Mouse (Mus musculus): ENCODE results near the gene Dusp19. TPM values are rescaled to one million over a fixed set of nuclear protein-coding genes. Genes with fewer than 3 reads are reported as not detected.

Gene Dusp19
- polyA plus RNA-seq, 1 experiment: 20.1 TPM

GRCm38 (mm10) chr2:80618991-80619390, 2.1 kb downstream of the Dusp19 start:
- Histone ChIP-seq H3K36me3 (ENCODE audit: control insufficient read depth, insufficient read depth, low read length, poor library complexity, severe bottlenecking) (no peaks in the 10 kb centered on the region), H3K4me1 (ENCODE audit: control insufficient read depth, insufficient read depth, low read length) (no peaks in the 10 kb centered on the region), H3K4me3 (ENCODE audit: low read depth, low read length) (no peak overlapping the region), H3K9ac (ENCODE audit: low read depth, poor library complexity, severe bottlenecking) (no peak overlapping the region), H3K27me3 (ENCODE audit: control insufficient read depth, insufficient read depth, low read length, poor library complexity, severe bottlenecking) (no peaks in the 10 kb centered on the region), H3K9me3 (replicated peaks; ENCODE audit: control insufficient read depth, insufficient read depth, low read length, poor library complexity, severe bottlenecking) (no peaks in the 10 kb centered on the region), H3K27ac (ENCODE audit: insufficient read depth, low read length) (no peak overlapping the region)
- no peak for TF ChIP-seq EP300 (IDR thresholded peaks at IDR 0.05; ENCODE audit: insufficient read depth, low read depth, low read length)
- TF ChIP-seq CTCF (IDR thresholded peaks at IDR 0.05; ENCODE audit: low read depth, low read length): no peak
- TF ChIP-seq POLR2A (IDR thresholded peaks at IDR 0.05; ENCODE audit: insufficient read depth, low read length): no peak

DNA sequence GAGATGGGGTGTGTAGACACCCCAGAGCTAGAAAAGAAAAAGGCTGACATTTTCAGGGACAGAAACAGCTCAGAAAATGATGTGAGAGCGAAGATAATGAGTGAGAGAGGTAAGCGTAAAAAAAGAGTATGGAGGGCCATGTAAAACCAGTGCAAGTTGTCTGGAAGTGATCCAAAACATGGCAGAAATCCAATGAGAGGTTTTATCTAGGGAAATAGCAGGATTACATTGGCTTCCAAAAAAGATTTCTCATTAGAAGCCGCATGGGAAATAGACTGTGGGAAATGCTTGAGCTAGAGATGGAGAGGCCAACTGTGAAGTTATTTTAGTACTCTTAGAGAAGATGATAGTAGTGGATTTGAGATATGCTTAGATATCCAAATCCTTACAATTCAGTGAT, 5.1 kb downstream of the Dusp19 start:
- H3K27ac ChIP-seq (ENCODE audit: insufficient read depth, low read length): no peak overlapping the region
- no peak for TF ChIP-seq POLR2A (IDR thresholded peaks at IDR 0.05; ENCODE audit: insufficient read depth, low read length)
- no peak for TF ChIP-seq CTCF (IDR thresholded peaks at IDR 0.05; ENCODE audit: low read depth, low read length)
- TF ChIP-seq EP300 (IDR thresholded peaks at IDR 0.05; ENCODE audit: insufficient read depth, low read depth, low read length): no peak

DNA sequence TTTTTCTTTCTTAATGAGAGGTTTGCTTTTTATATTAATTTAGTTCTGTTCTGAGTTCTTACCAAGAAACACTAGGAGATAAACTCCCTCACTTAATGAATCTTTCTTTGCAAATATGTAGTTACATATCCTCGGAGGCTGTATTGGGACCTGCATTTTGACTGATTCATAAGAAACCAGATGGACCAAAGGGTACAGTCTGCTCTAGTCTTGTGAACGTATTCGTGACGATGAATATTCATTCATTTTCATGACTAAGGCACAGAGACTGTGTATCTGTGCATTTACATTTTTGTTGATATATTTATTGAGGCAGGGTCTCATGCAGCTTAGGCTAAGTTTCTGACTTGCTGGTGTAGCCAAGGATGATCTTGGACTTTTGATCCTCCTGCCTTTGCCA, 7.7 kb downstream of the Dusp19 start:
- Histone ChIP-seq H3K36me3 (ENCODE audit: control insufficient read depth, insufficient read depth, low read length, poor library complexity, severe bottlenecking) (no peaks in the 10 kb centered on the region; the same call in 1 of the 2 replicates), H3K27ac (ENCODE audit: insufficient read depth, low read length) (no peak overlapping the region), H3K4me1 (ENCODE audit: control insufficient read depth, insufficient read depth, low read length) (no peaks in the 10 kb centered on the region), H3K9me3 (replicated peaks; ENCODE audit: control insufficient read depth, insufficient read depth, low read length, poor library complexity, severe bottlenecking) (no peaks in the 10 kb centered on the region), H3K9ac (ENCODE audit: low read depth, poor library complexity, severe bottlenecking) (no peak overlapping the region), H3K4me3 (ENCODE audit: low read depth, low read length) (no peak overlapping the region), H3K27me3 (ENCODE audit: control insufficient read depth, insufficient read depth, low read length, poor library complexity, severe bottlenecking) (no peaks in the 10 kb centered on the region)
- TF ChIP-seq POLR2A (IDR thresholded peaks at IDR 0.05; ENCODE audit: insufficient read depth, low read length) (no peak), EP300 (IDR thresholded peaks at IDR 0.05; ENCODE audit: insufficient read depth, low read depth, low read length) (no peak), CTCF (IDR thresholded peaks at IDR 0.05; ENCODE audit: low read depth, low read length) (no peak)

More for the DNA sequence above, 5.1 kb downstream of the Dusp19 start:
- H3K27me3 ChIP-seq (ENCODE audit: control insufficient read depth, insufficient read depth, low read length, poor library complexity, severe bottlenecking): no peaks in the 10 kb centered on the region
- H3K36me3 ChIP-seq (ENCODE audit: control insufficient read depth, insufficient read depth, low read length, poor library complexity, severe bottlenecking): no peaks in the 10 kb centered on the region; the same call in 1 of the 2 replicates
- H3K4me1 ChIP-seq (ENCODE audit: control insufficient read depth, insufficient read depth, low read length): no peaks in the 10 kb centered on the region
- H3K4me3 ChIP-seq (ENCODE audit: low read depth, low read length): no peak overlapping the region
- no peaks in the 10 kb centered on the region for H3K9me3 ChIP-seq (replicated peaks; ENCODE audit: control insufficient read depth, insufficient read depth, low read length, poor library complexity, severe bottlenecking)
- H3K9ac ChIP-seq (ENCODE audit: low read depth, poor library complexity, severe bottlenecking): no peak overlapping the region

DNA sequence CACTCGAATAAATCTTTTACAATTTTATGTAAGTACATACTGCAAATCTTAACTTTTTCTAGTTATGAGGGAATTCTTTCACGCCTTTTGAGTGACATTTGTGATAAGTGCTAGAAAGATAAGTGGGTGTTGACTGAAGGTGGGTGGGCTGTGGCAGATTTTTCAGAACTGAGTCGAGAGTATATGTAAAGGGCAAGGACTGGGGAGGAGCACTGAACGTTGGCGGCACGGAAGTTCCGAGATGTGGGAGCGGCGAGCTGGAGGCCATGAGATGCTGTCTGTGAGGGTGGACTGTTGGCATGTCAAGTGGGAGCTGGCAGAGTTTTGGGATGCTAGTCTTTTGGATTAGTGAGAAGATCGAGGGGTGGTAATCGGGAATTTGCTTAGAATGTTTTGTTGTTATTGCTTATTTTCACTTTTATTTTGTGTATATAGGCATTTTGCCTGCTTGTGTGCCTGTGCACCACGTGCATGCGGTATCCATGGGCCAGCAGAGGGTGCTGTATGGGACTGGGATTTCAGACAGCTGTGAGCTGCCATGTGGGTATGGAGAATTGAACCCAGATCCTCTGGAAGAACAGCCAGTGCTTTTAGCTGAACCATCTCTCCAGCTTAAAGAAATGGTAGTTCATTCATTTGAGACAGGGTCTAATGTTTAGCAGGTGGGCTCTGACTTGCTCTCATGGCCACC, 15.6 kb downstream of the Dusp19 start:
- Histone ChIP-seq H3K9ac (ENCODE audit: low read depth, poor library complexity, severe bottlenecking) (no peak overlapping the region), H3K36me3 (ENCODE audit: control insufficient read depth, insufficient read depth, low read length, poor library complexity, severe bottlenecking) (no peaks in the 10 kb centered on the region), H3K4me3 (ENCODE audit: low read depth, low read length) (no peak overlapping the region), H3K4me1 (ENCODE audit: control insufficient read depth, insufficient read depth, low read length) (no peaks in the 10 kb centered on the region), H3K27ac (ENCODE audit: insufficient read depth, low read length) (no peak overlapping the region), H3K27me3 (ENCODE audit: control insufficient read depth, insufficient read depth, low read length, poor library complexity, severe bottlenecking) (no peaks in the 10 kb centered on the region), H3K9me3 (replicated peaks; ENCODE audit: control insufficient read depth, insufficient read depth, low read length, poor library complexity, severe bottlenecking) (no peaks in the 10 kb centered on the region)
- TF ChIP-seq EP300 (IDR thresholded peaks at IDR 0.05; ENCODE audit: insufficient read depth, low read depth, low read length) (no peak), CTCF (IDR thresholded peaks at IDR 0.05; ENCODE audit: low read depth, low read length) (peak; percentile 54)

GRCm38 (mm10) chr2:80638364-80639241, 21.8 kb downstream of the Dusp19 start:
- TF ChIP-seq POLR2A (IDR thresholded peaks at IDR 0.05; ENCODE audit: insufficient read depth, low read length) (no peak), EP300 (IDR thresholded peaks at IDR 0.05; ENCODE audit: insufficient read depth, low read depth, low read length) (0 out of 2 replicates have a peak, but pooled peaks have one; percentile 22), CTCF (IDR thresholded peaks at IDR 0.05; ENCODE audit: low read depth, low read length) (no peak)
- peak overlapping the region; percentile 75 for H3K27ac ChIP-seq (ENCODE audit: insufficient read depth, low read length)
- peaks cover 8% of the 10 kb centered on the region for H3K36me3 ChIP-seq (ENCODE audit: control insufficient read depth, insufficient read depth, low read length, poor library complexity, severe bottlenecking)
- H3K9ac ChIP-seq (ENCODE audit: low read depth, poor library complexity, severe bottlenecking): peak overlapping the region; percentile 79
- no peaks in the 10 kb centered on the region for H3K9me3 ChIP-seq (replicated peaks; ENCODE audit: control insufficient read depth, insufficient read depth, low read length, poor library complexity, severe bottlenecking)
- no peaks in the 10 kb centered on the region for H3K4me1 ChIP-seq (ENCODE audit: control insufficient read depth, insufficient read depth, low read length)
- no peaks in the 10 kb centered on the region for H3K27me3 ChIP-seq (ENCODE audit: control insufficient read depth, insufficient read depth, low read length, poor library complexity, severe bottlenecking)
- H3K4me3 ChIP-seq (ENCODE audit: low read depth, low read length): peak overlapping the region; percentile 71
